In the genomic region with DNA sequence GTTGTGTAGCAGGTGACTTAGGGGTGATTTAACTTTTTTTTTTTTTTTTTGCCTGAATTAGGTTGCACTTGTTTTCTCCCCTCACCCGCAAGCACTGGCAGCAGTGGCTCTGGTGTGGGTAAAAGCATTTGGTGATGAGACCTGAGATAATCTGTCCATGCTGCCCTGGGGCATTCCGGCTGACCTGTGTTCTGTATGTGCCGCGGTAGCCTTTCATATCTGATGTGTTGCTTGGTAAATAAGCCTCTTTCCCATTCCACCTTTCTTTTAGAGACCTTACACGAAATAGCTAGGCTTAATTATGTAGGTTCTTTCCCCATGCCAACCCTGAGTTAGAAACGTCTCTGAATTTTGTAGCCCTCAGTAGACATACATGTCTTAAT, we compare ENCODE assay signal across 8 mouse cellular contexts. TPM values are rescaled to one million over a fixed set of nuclear protein-coding genes. Genes with fewer than 3 reads are reported as not detected.
DNase-seq lines count a peak whose midpoint lies in the region; ATAC-seq and TF ChIP-seq lines count a peak whose summit lies in the region.

No protein-coding gene starts in this region.

- WGBS in kidney, adult 2 months = 26% methylated on average over 6 of the region's 6 CpGs
- 29% methylated on average over 6 of the region's 6 CpGs for WGBS in hindbrain, embryonic 12.5 days
- 12% methylated on average over 6 of the region's 6 CpGs for WGBS in midbrain, embryonic 13.5 days

- H3K27ac ChIP-seq in kidney, adult 2 months (ENCODE audit: insufficient read depth, low read depth, low read length) = no peak overlapping the region
- no peak overlapping the region for H3K27ac ChIP-seq in bone marrow macrophage, adult 2 months (ENCODE audit: insufficient read depth, low read depth, low read length)
- 0 out of 2 replicates have a peak overlapping the region, but pooled peaks have one; percentile 93 for H3K27ac ChIP-seq in hindbrain, embryonic 12.5 days
- no peak overlapping the region for H3K27ac ChIP-seq in midbrain, embryonic 13.5 days

- peak overlapping the region; percentile 70 for H3K4me2 ChIP-seq in hindbrain, embryonic 12.5 days (replicated peaks)
- H3K4me2 ChIP-seq in midbrain, embryonic 13.5 days (replicated peaks) = peak overlapping the region; percentile 76

- no peak for TF ChIP-seq CTCF in kidney, adult 2 months (conservative IDR thresholded peaks at IDR 0.05; ENCODE audit: insufficient read depth, insufficient read length, low read depth, low read length)
- no peak for TF ChIP-seq CTCF in bone marrow macrophage, adult 2 months (IDR thresholded peaks at IDR 0.05; ENCODE audit: low read depth, low read length)

- no peaks in the 10 kb centered on the region for H3K9me3 ChIP-seq in hindbrain, embryonic 12.5 days (replicated peaks)
- H3K9me3 ChIP-seq in midbrain, embryonic 13.5 days = no peaks in the 10 kb centered on the region

- ATAC-seq in hindbrain, embryonic 12.5 days (ENCODE audit: low FRiP score) = no peak
- no peak for ATAC-seq in midbrain, embryonic 13.5 days
- ATAC-seq in erythroid progenitor cell, adult 5-6 weeks (replicated peaks; ENCODE audit: low FRiP score, poor library complexity, severe bottlenecking) = no peak

- peak overlapping the region; percentile 84 for H3K4me3 ChIP-seq in kidney, adult 2 months (ENCODE audit: insufficient read depth, low read depth, low read length)
- peak overlapping the region; percentile 69 for H3K4me3 ChIP-seq in bone marrow macrophage, adult 2 months (ENCODE audit: insufficient read depth, low read length)
- H3K4me3 ChIP-seq in hindbrain, embryonic 12.5 days = peak overlapping the region; percentile 90
- peak overlapping the region; percentile 90 for H3K4me3 ChIP-seq in midbrain, embryonic 13.5 days (replicated peaks)

- no peaks in the 10 kb centered on the region for H3K36me3 ChIP-seq in kidney, adult 2 months (ENCODE audit: control insufficient read depth, insufficient read depth, low read length)
- no peaks in the 10 kb centered on the region for H3K36me3 ChIP-seq in hindbrain, embryonic 12.5 days
- H3K36me3 ChIP-seq in midbrain, embryonic 13.5 days = no peaks in the 10 kb centered on the region

- TF ChIP-seq POLR2A in kidney, adult 2 months (IDR thresholded peaks at IDR 0.05; ENCODE audit: low read depth, low read length) = no peak
- no peak for TF ChIP-seq POLR2A in bone marrow macrophage, adult 2 months (IDR thresholded peaks at IDR 0.05; ENCODE audit: borderline replicate concordance, low read depth, low read length)

- DNase-seq in kidney, adult 2 months = no peak
- DNase-seq in kidney, postnatal 25 days = no peak
- no peak for DNase-seq in ovary, postnatal 10 days (ENCODE audit: low spot score)
- DNase-seq in cerebellum, postnatal 14 days = no peak

- peak overlapping the region; percentile 93; the same call in 1 of the 2 replicates for H3K9ac ChIP-seq in hindbrain, embryonic 12.5 days
- peak overlapping the region; percentile 92 for H3K9ac ChIP-seq in midbrain, embryonic 13.5 days (replicated peaks)

- peaks cover 6% of the 10 kb centered on the region; the same call in 1 of the 2 replicates for H3K4me1 ChIP-seq in kidney, adult 2 months (ENCODE audit: control insufficient read depth, insufficient read depth, low read length)
- peaks cover 10% of the 10 kb centered on the region for H3K4me1 ChIP-seq in bone marrow macrophage, adult 2 months (ENCODE audit: control insufficient read depth, insufficient read depth, low read length)
- H3K4me1 ChIP-seq in hindbrain, embryonic 12.5 days = peaks cover 16% of the 10 kb centered on the region
- H3K4me1 ChIP-seq in midbrain, embryonic 13.5 days (replicated peaks) = peaks cover 22% of the 10 kb centered on the region

- H3K27me3 ChIP-seq in kidney, adult 2 months (replicated peaks; ENCODE audit: control insufficient read depth, insufficient read depth, low read length) = no peaks in the 10 kb centered on the region
- H3K27me3 ChIP-seq in hindbrain, embryonic 12.5 days = no peaks in the 10 kb centered on the region
- no peaks in the 10 kb centered on the region for H3K27me3 ChIP-seq in midbrain, embryonic 13.5 days

RNA-seq across cellular contexts. Expression of gene Ktn1, which starts 2.1 kb away (rescaled TPM):
- 3.7 and 4.5 TPM in 2 replicates for polyA plus RNA-seq in kidney, adult 2 months (2012; rRNA removed)
- 25.4 and 41.7 TPM in 2 replicates for polyA plus RNA-seq in bone marrow macrophage, adult 2 months (2012; ENCODE audit: insufficient read depth, insufficient read length, missing spikeins)
- 90.4 and 94.9 TPM in 2 replicates for polyA plus RNA-seq in hindbrain, embryonic 12.5 days (2016; fragmentation: Nextera tagmentation; extraction: Ambion mirVana)
- 68.6 and 78.7 TPM in 2 replicates for polyA plus RNA-seq in midbrain, embryonic 13.5 days (2015; fragmentation: Nextera tagmentation; extraction: Ambion mirVana)
- 22.7 and 23.1 TPM in 2 replicates for total RNA-seq in erythroid progenitor cell, adult 5-6 weeks (2015; ENCODE audit: low replicate concordance)
- 11.8 and 19.3 TPM in 2 replicates for total RNA-seq in erythroid progenitor cell, adult 5-6 weeks (2017; ENCODE audit: low replicate concordance)
